Mouse (Mus musculus): Measurements from ENCODE around the gene Myo1a.

The Myo1a gene

DNA sequence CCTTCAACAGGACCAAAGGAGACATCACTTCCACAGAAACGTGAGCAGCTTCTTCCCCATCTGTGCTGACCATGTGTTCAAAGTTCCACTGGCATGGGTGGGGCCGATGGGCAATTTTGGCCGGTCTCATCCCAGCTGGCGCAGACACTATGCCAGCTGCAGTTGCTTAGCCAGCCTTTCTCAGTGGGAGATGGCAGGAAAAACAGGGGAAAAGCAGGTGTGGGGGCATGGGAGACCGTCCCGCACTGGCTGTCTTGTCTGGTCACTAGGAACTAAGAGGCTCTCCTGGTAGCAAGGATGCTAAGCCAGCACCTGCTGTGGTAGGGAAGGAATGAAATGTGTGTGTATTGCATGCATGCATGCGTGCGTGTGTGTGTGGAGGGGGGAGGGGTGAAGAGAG lies 23.5 kb downstream of the Myo1a start:
- no peak for DNase-seq (ENCODE audit: low spot score)

DNA sequence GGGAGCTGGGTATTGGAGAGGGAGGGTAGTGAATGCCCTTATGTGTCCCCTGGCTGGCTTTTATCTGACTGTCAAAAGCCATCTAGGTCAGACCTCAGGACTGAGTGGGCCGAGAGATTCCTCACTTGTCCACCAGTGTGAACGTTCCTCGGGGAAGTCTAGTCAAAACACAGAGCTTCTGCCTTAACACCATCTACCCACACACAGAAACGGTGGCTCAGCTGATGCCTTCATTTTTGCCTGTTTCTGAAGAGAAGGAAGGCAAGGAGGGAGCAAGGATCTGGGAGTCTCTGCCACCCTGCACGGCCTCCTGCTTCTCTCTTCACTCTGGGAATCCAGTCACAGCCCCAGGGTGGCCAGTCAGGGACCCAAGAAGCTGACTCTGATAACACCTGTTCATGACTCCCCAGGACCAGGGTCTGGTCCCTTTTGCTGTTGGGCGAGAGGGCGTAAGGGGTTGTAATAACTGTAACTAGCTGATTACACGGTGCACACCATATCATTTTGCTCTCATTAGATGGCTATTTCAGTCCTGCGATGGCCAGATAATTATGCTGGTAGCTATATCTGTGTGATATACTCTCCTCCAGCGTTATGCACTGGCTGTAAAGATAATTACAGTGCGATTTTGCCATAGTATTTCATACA lies 25.4 kb downstream of the Myo1a start:
- DNase-seq (ENCODE audit: low spot score): no peak

DNA sequence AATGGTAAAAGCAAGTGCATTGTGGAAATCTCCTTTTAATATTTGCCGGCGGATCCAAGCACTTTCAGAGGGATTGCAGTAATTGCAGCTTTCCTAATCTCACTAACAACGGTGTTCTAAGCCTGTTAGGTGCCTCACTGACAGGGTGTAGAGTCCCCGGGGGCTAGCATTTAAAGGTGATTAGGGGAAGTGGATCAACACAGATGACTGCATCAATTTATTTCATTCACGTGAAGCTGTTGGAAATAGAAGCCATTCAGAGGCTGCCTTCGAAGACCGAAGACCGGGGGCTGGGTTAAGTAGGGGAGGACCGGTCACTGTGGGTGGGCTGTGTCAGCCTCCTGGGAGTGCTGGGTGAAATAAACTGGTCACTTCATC lies 26.0 kb downstream of the Myo1a start:
- DNase-seq (ENCODE audit: low spot score): no peak

DNA sequence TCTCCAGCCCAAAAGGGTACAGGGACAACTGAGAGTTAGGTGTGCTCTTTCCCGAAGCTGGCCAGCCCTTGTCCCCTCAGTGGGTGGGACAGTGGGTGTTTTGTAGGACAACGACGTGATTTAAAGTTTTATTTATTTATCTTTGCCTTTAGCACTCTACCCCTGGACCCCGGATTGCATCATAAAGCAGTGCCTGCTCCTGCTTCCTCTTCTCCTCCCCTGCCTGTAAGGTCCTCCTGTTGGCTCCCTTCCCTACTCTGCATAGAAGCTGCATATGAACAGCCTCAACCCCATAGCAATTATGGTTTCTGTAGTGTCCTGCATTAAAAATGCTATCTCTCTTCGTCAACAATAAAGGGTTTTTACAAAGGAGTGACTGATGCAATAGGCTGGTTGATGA lies 26.4 kb downstream of the Myo1a start:
- no peak for DNase-seq (ENCODE audit: low spot score)

DNA sequence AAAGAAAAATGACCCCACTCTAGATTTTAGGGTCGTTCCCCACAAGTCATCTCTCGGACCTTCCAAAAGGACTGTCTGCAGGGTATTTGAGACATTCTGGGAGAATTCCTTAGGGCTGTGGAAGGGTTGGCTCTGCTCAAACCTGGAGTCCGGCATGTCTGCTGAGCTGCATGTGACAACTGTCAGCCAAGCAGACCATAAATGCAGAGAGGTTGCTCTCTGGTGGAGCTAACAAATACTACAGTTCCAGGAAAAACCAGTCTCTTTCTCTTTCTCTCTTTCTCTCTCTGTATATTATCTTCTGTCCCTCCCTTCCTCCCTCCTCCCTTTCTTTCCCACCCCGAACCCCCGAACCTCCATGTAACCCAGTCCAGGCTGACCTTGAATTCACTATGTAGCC lies 29.5 kb downstream of the Myo1a start:
- DNase-seq (ENCODE audit: low spot score): peak; percentile 65

DNA sequence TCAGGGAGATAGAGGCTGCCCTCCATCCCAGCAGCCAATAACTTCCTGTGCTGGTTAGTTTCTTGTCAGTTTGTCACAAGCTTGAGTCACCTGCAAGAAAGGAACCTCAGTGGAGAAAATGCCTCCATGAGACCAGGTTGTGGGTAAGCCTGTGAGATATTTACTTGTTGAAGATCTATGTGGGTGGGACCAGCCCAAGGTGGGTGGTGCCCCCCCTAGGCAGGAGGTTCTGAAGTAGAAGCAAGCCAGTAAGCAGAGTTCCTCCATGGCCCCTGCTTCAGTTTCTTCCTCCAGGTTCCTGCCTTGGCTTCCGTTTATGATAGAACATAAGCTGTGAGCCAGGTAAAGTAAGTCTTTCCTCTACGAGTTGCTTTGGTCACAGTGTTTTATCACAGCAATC lies 31.3 kb downstream of the Myo1a start:
- no peak for DNase-seq (ENCODE audit: low spot score)

DNA sequence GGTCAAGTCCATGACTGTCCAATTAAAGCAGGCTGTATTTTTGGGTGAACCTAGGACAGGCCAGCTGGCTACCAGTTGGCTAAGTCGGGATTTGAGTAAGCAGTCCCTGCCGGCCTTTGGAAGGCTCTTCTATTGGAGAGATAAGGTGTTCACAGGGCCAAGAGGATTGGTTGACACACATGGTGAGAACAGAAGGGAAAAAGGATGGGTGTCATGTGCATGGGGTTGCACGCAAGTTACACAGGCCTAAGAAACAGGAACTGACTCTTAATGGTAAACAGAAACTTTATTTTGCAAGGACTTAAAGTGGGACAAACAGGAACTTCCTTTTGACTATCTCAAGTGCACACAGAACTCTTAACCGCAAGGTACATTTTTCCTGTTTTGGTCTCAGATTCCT lies 31.9 kb downstream of the Myo1a start:
- DNase-seq (ENCODE audit: low spot score): no peak

DNA sequence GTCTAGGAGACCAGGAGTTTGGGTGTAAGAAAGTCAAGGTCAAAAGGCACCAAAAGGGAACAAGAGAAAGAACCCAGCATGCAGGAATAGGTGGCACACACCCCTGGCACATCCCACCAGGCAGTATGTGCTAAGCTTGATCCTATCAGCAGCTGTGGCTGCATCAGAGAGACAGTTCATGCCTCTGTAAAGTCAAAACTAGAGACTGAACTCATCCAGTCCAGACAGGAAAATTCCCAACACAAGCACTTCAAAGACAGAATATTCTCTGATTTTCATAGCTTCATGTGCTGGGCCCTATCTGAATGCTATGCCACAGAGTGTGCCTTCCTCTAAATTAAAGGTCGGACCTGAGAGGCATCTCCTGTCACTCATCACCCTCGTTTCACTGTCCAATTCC lies 32.6 kb downstream of the Myo1a start:
- DNase-seq (ENCODE audit: low spot score): no peak

DNA sequence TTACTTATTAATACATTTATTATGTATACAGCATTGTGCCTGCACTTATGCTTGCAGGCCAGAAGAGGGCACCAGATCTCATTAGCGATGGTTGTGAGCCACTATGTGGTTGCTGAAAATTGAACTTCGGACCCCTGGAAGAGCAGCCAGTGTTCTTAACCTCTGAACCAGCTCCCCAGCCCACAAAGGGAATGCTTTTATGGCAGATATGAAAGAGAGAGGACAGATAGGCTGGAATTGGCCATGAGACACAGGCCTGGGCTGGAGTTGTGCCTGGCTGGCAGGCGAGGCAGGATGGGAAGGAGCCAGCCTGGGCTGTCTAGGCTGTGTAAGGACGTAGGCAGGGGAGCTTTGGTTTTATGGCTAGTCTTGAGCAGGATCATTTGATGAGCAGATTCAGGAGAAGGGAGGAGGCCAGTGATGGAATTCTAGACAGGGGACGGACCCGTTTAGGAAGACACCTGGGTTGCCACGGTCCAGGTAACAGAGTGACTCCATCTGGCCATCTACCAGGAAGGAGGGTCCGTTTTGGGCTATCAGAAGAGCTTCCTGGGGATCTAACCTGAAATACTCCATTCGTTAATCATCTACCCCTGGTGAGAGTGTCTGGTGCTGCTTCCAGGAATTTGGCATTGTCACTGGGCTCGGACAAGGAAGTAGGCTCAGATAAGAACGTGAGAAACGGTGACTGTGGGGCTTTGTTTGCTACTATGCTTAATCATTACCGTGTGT lies 33.3 kb downstream of the Myo1a start:
- peak; percentile 38 for DNase-seq (ENCODE audit: low spot score)

DNA sequence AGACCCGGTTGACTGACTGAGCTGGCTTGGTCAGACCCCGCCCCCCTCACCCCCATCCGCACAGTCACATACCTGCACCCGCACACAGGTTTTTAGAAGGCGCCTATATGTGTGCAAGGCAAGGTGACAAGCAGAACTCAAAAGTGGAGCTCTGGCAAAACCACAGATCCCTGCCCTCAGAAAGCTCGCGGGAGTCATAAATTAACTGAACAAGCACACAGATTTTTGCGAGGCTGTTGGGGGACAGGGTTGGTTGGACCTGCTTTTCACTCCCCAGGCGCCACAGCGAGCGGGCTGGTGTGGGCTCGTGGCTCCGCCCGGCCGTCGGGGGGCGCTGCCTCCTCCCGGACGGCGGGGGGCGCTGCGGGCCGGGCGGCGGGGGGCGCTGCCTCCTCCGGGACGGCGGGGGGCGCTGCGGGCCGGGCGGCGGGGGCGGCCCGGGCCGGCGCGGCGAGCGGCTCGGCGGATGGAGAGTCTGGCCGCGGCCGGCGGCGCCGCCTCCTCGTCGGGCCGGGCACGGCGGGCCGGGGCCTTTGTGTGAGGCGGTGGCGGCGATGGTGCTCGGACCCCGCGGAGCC lies 34.2 kb downstream of the Myo1a start, which contains the start of gene Zbtb39:
TSS of gene Zbtb39 (plus strand) at position 456 of the 578 bp plus-strand sequence.
- peak; percentile 67 for DNase-seq (ENCODE audit: low spot score)

DNA sequence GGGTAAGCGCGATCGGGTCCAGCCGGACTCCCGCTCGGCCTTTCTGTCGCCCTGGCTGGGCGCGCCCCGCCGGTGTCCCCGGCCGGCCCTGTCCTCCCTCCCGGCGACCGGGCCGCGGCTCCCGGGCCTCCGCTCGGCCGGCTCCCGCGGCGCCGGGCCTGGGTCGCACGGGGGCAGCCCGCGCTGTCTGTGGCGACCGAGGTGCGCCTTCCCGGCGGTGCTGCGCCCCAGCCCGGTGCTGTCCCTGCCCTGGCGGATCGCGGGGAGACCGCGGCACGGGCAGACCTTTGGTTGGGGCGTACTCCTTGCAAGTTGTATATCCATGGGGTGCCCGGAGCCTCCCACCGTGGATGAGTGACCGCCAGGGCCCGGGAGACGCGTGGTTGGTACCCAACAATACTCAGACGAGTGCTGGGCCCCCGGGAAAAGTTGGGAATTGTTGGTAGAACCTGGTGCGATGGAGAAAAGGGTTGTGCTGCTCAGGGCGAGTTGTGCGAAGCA lies 34.7 kb downstream of the Myo1a start:
- DNase-seq (ENCODE audit: low spot score): peak; percentile 19

DNA sequence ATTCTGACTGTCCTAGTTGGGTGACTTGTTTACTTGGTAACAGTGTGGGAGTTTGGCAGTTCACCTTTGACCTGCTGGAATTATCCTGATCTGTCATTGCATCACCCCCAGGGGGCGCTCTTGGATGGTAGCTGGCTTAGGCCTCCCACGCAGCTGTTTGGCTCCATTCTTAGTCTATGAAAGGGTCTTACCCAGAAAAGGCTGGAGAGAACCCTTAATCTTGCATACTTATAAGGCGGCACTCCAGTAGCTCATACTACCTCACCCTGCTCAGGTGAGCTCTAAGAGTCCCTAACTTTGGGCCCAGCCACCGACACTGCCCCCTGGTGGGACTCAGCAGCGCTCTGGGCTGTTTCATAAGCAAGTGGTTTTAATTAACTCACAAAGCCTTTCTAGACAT lies 39.7 kb downstream of the Myo1a start:
- peak; percentile 59 for DNase-seq (ENCODE audit: low spot score)

DNA sequence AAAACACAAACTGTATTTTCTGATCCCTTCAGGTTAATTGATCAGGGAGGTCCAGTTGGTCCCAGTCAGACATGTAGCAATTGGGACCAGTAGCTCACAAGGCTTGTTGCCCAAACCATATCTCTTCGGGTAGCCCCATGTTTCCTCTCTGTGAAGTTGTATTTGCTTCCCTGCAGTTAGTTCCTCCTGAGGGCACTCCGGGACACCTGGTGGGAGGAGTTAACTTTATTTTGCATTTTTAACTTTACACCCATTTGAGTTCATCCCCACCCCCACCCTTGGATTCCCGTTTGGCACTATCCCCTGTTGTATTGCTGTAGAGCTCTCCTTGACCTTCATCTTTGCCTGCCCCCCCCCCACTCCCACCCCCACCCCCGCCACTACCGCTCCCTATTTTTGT lies 40.9 kb downstream of the Myo1a start:
- DNase-seq (ENCODE audit: low spot score): no peak

DNA sequence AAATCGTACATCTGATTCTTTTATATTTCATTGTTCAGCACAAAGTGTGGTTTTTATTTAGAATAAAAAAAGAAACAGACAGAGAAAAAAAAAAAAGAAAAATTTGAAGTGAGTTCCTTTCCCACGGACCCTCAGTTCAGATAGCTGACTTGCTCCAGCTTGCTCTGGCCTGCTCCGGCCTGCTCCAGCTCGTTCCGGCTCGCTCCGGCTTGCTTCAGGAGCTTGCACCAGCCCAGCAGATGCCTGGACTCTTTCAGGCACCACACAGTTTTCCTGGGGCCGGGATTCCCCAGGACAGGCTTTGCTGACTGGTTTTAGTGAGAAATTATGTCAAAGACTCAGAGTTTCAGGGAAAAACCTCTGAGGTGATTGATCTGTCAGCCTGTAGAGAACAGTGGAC lies 42.3 kb downstream of the Myo1a start:
- no peak for DNase-seq (ENCODE audit: low spot score)

DNA sequence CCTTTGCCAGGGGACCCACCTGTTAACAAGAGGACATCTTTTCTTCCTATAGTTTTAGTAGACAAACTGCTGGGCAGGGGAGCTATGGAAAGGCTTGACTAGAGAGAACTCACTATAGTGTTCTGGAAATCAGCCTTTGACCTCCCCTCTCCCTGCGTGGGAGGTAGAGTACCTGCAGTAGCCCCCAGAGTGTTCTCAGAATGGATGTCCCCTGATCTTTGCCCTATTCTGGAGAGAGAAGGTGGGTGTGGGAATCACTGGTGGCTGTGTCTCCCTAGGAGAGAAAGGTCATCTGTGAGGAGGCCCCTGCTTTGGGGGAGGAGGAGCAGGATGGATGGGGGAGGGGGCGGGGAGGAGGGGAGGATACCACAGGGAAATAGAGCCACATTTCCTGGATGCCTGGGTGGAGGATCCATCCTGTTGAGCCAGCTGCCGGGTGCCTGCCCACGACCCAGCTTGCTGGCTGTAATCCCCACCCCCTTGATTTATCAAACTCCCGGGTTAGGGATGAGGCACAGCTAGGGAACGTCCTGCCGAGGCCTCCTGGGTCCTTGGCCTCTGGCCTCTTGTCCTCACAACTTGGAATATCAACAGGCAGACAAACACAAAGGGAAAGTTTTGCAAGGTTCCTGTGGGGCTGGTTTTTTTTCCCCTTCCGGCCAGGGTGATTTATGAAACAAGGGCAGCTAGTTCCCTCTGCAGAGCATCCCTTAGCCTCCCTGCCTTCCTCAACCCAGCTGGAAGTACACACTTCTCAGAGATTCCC lies 44.1 kb downstream of the Myo1a start:
- DNase-seq (ENCODE audit: low spot score): no peak

DNA sequence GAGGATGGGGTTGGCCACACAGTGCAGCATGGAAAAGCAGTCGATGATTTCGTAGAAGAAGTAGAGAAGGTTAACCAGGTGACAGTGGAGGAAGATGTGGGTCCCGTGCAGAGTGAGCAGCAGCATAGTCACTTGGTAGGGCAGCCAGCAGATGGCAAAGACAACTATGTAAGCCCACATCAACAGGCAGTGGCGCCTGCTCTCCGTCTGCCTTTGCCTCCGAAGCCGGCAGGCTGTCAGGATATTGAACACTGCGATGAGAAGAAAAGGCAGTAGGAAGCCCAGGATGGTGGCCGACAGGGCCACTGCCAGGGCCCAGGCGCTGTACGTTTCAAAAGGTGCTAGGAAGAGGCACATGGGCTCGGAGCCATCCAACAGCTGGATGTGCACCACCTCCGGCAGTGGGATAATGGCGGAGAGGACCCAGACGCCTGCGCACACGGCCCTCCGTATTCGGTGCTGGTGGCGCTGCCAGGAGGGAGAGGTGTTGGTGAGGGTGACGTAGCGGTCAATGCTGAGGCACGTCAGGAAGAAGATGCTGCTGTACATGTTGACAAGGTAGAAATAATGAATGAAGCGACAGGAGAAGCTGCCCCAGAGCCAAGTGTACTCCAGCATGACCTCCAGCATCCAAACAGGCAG lies 45.3 kb downstream of the Myo1a start:
- DNase-seq (ENCODE audit: low spot score): no peak

DNA sequence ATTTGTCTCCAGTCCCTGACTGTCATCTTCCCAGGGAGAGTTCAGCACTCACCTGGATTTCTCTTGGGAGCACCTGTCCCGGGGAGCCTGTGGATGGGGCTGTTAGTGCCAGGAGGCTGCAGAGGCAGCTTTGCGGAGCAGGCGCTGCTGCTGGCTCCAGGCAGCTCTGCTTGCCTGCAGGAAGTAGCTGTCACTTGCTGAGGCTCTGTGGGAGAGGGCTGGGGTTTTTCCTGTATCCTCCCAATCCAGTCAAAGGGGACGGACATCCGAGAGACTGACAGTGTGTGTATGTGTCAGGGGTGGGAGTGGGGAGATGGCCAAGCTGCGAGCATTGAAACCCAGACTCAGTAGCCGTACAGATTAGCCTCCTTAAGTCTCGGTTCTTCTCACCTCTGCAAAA lies 46.6 kb downstream of the Myo1a start, which contains the start of gene Gpr182:
TSS of gene Gpr182 (minus strand) at position 185 of the 400 bp plus-strand sequence.
- DNase-seq (ENCODE audit: low spot score): no peak

DNA sequence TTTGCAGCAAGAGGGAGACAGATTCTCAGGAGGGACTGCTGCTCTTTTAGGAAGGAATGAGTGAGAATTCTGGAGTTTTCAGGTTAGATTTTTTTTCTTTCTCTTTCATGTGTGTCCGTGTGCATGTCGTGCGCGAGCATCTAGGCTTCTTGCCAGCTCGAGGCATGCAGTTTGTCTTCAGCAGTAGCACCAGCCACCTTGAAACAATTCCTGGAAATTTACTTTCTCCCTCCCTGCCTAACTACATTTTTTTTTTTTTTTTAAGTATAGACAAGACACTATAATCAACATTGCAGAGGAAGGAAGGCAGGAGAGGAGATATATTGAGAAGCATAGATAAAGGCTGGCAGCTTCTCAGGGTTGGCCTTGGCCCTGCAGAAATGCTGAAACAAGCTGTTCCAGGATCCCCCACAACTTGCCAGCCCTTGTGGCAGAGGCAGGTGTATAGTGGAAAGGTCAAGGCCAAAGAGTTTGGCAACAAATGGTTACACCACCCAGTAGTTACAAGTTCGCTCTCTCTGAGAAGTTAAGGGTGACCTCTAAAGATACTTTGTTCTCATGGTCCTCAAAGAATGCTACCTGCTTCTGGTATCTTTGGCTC lies 49.7 kb downstream of the Myo1a start:
- peak; percentile 24 for DNase-seq (ENCODE audit: low spot score)

DNA sequence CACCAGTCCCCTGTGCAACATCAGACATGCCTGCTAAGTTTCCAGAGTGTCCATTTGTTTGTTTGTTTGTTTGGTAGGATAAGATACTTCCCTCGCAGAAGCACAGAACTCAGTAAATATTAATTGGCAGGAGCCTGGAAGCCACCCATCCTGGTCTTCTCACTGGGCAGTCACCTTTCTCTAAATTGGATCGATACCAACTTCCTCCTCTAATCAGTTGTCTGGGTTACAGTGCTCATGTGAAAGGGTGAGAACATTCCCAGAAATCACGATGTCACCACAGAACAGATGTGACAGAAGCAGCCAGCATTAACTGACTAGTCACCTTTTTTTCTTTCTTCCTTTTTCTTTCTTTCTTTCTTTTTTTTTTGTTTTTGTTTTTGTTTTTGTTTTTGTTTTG lies 50.3 kb downstream of the Myo1a start:
- DNase-seq (ENCODE audit: low spot score): peak; percentile 69

DNA sequence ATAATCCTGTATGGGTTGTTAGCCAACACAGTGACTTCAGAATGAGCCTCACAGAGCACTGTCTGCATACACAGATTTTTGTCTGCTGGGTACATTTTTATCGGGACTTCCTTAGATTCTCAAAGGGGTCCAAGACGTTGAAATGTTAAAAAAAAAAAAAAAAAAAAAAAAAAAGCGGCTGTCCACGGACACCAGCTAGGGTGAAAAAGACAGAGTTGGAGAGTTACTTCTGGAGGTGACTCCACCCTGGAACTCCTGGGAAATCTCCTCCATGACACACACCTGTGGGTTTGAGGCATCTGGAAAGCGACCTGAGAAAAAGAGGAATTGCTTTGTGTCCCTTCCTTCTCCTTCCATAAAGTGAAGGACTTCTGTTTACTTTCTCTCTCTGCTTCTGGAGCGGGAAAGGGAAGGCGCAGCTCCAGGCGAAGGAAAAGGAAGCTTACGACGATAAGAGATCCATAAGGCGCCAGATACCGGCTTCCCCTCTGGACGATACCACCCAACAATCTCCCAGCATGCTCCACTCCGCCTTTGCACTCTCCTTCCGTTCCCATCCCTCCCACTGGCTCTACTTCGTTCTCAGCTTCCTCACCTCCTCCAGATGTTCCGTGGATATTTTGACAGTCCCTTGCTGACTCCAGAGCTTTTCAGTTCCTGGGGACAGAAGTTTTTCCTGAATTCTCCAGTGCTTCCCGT lies 50.9 kb downstream of the Myo1a start:
- DNase-seq (ENCODE audit: low spot score): no peak

Measured in adipocyte (in vitro differentiated cells).